Mouse (Mus musculus) liver, embryonic 14.5 days (tissue): ENCODE results near the gene Prox2. TPM values are rescaled to one million over a fixed set of nuclear protein-coding genes. Genes with fewer than 3 reads are reported as not detected.
"Not testable (repeated sequence)": the region's sequence is repeated elsewhere in the genome, so short reads cannot be mapped to it uniquely, and the experiment has no call there.

ENCODE experiments used
- ATAC-seq: fragments of 200-750 bp; cut with Nextera tagmentation; 2 replicates; pipeline ENCODE4 v1.8.0; 2017; ENCODE audit warnings: moderate number of reproducible peaks, mild to moderate bottlenecking, moderate library complexity; ENCODE audit not compliant: insufficient read depth
- DNase-seq, 3 experiments: peaks; one replicate each; pipeline ENCODE4 v3.0.0-alpha.2; 2012 to 2013; ENCODE audit warnings: low read depth in 3 of 3, low spot score in 3 of 3
- H3K27ac ChIP-seq: fragments of 300-500 bp; sonication (generic); 2 replicates; pipeline ENCODE4 v1.5.1; 2014; ENCODE audit warnings: moderate library complexity, mild to moderate bottlenecking, control low read depth, inconsistent platforms
- H3K27me3 ChIP-seq: fragments of 300-500 bp; sonication (generic); 2 replicates; pipeline ENCODE4 v1.6.1; 2014; ENCODE audit warnings: mild to moderate bottlenecking, low read length, moderate library complexity; ENCODE audit not compliant: control insufficient read depth, insufficient read depth
- H3K36me3 ChIP-seq: fragments of 300-500 bp; sonication (generic); replicated peaks from 2 replicates; pipeline ENCODE4 v1.6.1; 2014; ENCODE audit warnings: low read depth; ENCODE audit not compliant: control insufficient read depth, insufficient read depth
- H3K4me1 ChIP-seq, 2 experiments: fragments of 200-500 bp in 1 of 2; fragments of 300-500 bp in 1 of 2; sonication (generic) in 1 of 2; replicated peaks; 2 replicates each; pipeline ENCODE4 v1.6.1; 2012 to 2014; ENCODE audit warnings: antibody characterized with exemption in 1 of 2, inconsistent platforms in 1 of 2, low read length in 1 of 2; ENCODE audit not compliant: control insufficient read depth in 2 of 2, insufficient read depth in 2 of 2
- H3K4me2 ChIP-seq: fragments of 300-500 bp; sonication (generic); 2 replicates; pipeline ENCODE4 v1.6.1; 2014; ENCODE audit warnings: low read depth, mild to moderate bottlenecking, control low read depth, moderate library complexity
- H3K4me3 ChIP-seq, 2 experiments: fragments of 200-500 bp in 1 of 2; fragments of 300-500 bp in 1 of 2; sonication (generic) in 1 of 2; 2 replicates each; pipeline ENCODE4 v1.5.1; 2012 to 2014; ENCODE audit warnings: low read depth in 2 of 2, low read length in 2 of 2, mild to moderate bottlenecking in 2 of 2, control low read depth in 1 of 2, inconsistent platforms in 1 of 2, moderate library complexity in 1 of 2; ENCODE audit not compliant: insufficient read depth in 1 of 2
- H3K9ac ChIP-seq: fragments of 300-500 bp; sonication (generic); replicated peaks from 2 replicates; pipeline ENCODE4 v1.6.1; 2014; ENCODE audit warnings: mild to moderate bottlenecking, control low read depth, moderate library complexity
- H3K9me3 ChIP-seq: fragments of 300-500 bp; sonication (generic); 2 replicates; pipeline ENCODE4 v1.6.1; 2016; ENCODE audit warnings: low read length, mixed read lengths; ENCODE audit not compliant: control insufficient read depth
- CTCF ChIP-seq: IDR thresholded peaks from 2 replicates; pipeline ENCODE4 v1.5.1; 2016; ENCODE audit warnings: antibody characterized with exemption, low read depth, control low read depth
- EP300 ChIP-seq: IDR thresholded peaks from 2 replicates; pipeline ENCODE4 v1.6.1; 2016; ENCODE audit warnings: antibody characterized with exemption, low read depth
- WGBS: fragments of 180-500 bp; shearing (Covaris S2); extraction: QIAGEN DNeasy Blood & Tissue Kit; methylation state at CpG from one replicate; pipeline ENCODE4 v1.1.7; 2014; ENCODE audit not compliant: insufficient replicate concordance; 5-methylcytosine and 5-hydroxymethylcytosine counted together
- polyA plus RNA-seq, 2 experiments: library from polyadenylated mRNA; depleted of rRNA in 1 of 2; stranded (reverse) in 1 of 2; unstranded in 1 of 2; fragments of >200 nt; fragmentation: Nextera tagmentation in 1 of 2; extraction: Ambion mirVana in 1 of 2; gene quantifications; 2 replicates each; pipeline versions ENCODE4 v1.2.1 to v1.2.3; 2012 to 2014

The Prox2 gene
- polyA plus RNA-seq, 2 experiments = 1.2 to 2.8 TPM

DNA sequence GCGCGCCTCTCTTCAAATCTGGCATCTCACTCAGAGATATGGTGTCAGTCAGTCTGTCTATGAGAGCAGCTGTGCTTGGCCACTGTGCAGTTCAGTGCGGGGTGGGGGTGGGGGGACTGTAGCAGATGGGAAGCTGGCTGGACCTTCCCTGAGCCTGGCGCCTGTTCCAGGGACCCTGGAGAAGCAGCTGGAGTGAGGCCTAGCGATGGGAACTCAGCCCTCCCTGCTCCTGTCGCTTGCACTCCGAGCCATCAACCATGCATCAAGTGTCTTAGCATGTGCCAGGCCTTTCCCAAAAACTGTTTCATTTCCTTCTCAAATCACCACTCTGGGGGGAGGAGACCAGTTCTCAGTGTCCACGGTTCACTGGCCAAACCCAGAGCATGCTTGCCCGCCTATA lies 35.1 kb upstream of the Prox2 start:
- Histone ChIP-seq H3K9me3 (no peaks in the 10 kb centered on the region), H3K27ac (no peak overlapping the region)
- 61% methylated on average over 9 of the region's 9 CpGs for WGBS

GRCm38 (mm10) chr12:85144821-85145220 lies 34.3 kb upstream of the Prox2 start:
- ATAC-seq (no peak), DNase-seq (no peak)
- H3K4me2 ChIP-seq = no peak overlapping the region
- TF ChIP-seq EP300 = no peak
- TF ChIP-seq CTCF = no peak
- H3K27me3 ChIP-seq = no peaks in the 10 kb centered on the region
- no peak overlapping the region for H3K4me3 ChIP-seq
- H3K9ac ChIP-seq = no peak overlapping the region
- H3K27ac ChIP-seq = no peak overlapping the region
- H3K36me3 ChIP-seq = no peaks in the 10 kb centered on the region
- no peaks in the 10 kb centered on the region for H3K9me3 ChIP-seq
- WGBS = 87% methylated on average over 4 of the region's 4 CpGs
- no peaks in the 10 kb centered on the region for H3K4me1 ChIP-seq

More for the DNA sequence above, 35.1 kb upstream of the Prox2 start:
- ATAC-seq (no peak), DNase-seq (no peak)
- TF ChIP-seq EP300 = no peak
- TF ChIP-seq CTCF = no peak
- H3K4me2 ChIP-seq = no peak overlapping the region
- no peaks in the 10 kb centered on the region for H3K4me1 ChIP-seq
- H3K9ac ChIP-seq = no peak overlapping the region
- no peaks in the 10 kb centered on the region for H3K36me3 ChIP-seq
- no peak overlapping the region for H3K4me3 ChIP-seq
- H3K27me3 ChIP-seq = no peaks in the 10 kb centered on the region; the same call in 1 of the 2 replicates

GRCm38 (mm10) chr12:85144276-85144675 lies 33.7 kb upstream of the Prox2 start:
- 53% methylated on average over 2 of the region's 2 CpGs for WGBS
- not testable (repeated sequence) for ATAC-seq

GRCm38 (mm10) chr12:85142803-85143202 lies 32.2 kb upstream of the Prox2 start:
- Histone ChIP-seq H3K4me1 (no peaks in the 10 kb centered on the region), H3K4me3 (no peak overlapping the region), H3K36me3 (no peaks in the 10 kb centered on the region), H3K9ac (no peak overlapping the region), H3K9me3 (no peaks in the 10 kb centered on the region), H3K4me2 (no peak overlapping the region), H3K27ac (no peak overlapping the region), H3K27me3 (0 out of 2 replicates have a peak, but pooled peaks cover 3% of the 10 kb centered on the region)
- peak; percentile 49 to 59 (median 54) for DNase-seq
- ATAC-seq = no peak
- 19% methylated on average over 4 of the region's 4 CpGs for WGBS
- TF ChIP-seq EP300 = no peak
- peak; percentile 96 for TF ChIP-seq CTCF

More at GRCm38 (mm10) chr12:85144276-85144675, 33.7 kb upstream of the Prox2 start:
- H3K27ac ChIP-seq, H3K36me3 ChIP-seq, DNase-seq, H3K27me3 ChIP-seq, H3K4me3 ChIP-seq, H3K9ac ChIP-seq, H3K4me1 ChIP-seq, H3K9me3 ChIP-seq, H3K4me2 ChIP-seq: not testable (repeated sequence)
- TF ChIP-seq CTCF = peak; percentile 49

DNA sequence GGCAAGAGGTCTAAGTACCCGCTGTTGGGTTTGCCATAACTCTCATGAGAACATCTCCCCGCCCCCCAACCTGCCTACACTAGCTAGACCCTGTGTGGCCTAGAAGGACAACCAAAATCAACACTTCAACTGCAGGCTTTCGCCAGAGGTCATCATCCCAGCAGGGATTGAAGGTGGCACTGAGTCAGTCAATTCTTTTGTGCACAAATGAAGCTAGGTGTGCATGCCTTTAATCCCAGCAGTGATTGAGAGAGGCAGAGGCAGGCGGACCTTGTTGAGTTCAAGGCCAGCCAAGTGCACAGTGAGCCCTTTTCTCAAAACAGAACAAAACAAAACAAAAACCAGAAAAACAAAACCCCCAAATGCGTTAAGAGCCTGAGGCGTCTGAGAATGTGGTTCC lies 30.5 kb upstream of the Prox2 start:
- Histone ChIP-seq H3K27me3 (0 out of 2 replicates have a peak, but pooled peaks cover 3% of the 10 kb centered on the region), H3K36me3 (no peaks in the 10 kb centered on the region), H3K9me3 (no peaks in the 10 kb centered on the region), H3K4me3 (no peak overlapping the region), H3K27ac (no peak overlapping the region), H3K4me2 (no peak overlapping the region), H3K4me1 (no peaks in the 10 kb centered on the region), H3K9ac (no peak overlapping the region)
- ATAC-seq = no peak
- WGBS = 62% methylated on average over 6 of the region's 6 CpGs
- no peak for DNase-seq
- TF ChIP-seq EP300 (no peak), CTCF (no peak)
